Mouse (Mus musculus) hindbrain, embryonic 13.5 days (tissue): ENCODE data around the gene Klhl11. TPM values are rescaled to one million over a fixed set of nuclear protein-coding genes. Genes with fewer than 3 reads are reported as not detected.
A peak's percentile ranks its signal among the peaks of the same experiment; 100 is the strongest.

Source experiments
- ATAC-seq: fragments of 200-750 bp; cut with Nextera tagmentation; 2 replicates; pipeline ENCODE4 v1.8.0; 2017; ENCODE audit warnings: moderate TSS enrichment; ENCODE audit not compliant: low FRiP score
- H3K27ac ChIP-seq: fragments of 300-500 bp; sonication (generic); 2 replicates; pipeline ENCODE4 v1.5.1; 2015; ENCODE audit warnings: inconsistent platforms, mild to moderate bottlenecking, moderate library complexity
- H3K27me3 ChIP-seq: fragments of 300-500 bp; sonication (generic); 2 replicates; pipeline ENCODE4 v1.6.1; 2015; ENCODE audit warnings: mild to moderate bottlenecking, inconsistent platforms
- H3K36me3 ChIP-seq: fragments of 300-500 bp; sonication (generic); 2 replicates; pipeline ENCODE4 v1.6.1; 2015; ENCODE audit warnings: mild to moderate bottlenecking, inconsistent platforms
- H3K4me1 ChIP-seq: fragments of 300-500 bp; sonication (generic); replicated peaks from 2 replicates; pipeline ENCODE4 v1.6.1; 2015; ENCODE audit warnings: inconsistent platforms
- H3K4me2 ChIP-seq: fragments of 300-500 bp; sonication (generic); 2 replicates; pipeline ENCODE4 v1.6.1; 2015; ENCODE audit warnings: inconsistent platforms, mild to moderate bottlenecking, moderate library complexity
- H3K4me3 ChIP-seq: fragments of 300-500 bp; sonication (generic); 2 replicates; pipeline ENCODE4 v1.5.1; 2015; ENCODE audit warnings: mild to moderate bottlenecking, inconsistent platforms
- H3K9ac ChIP-seq: fragments of 300-500 bp; sonication (generic); 2 replicates; pipeline ENCODE4 v1.6.1; 2015; ENCODE audit warnings: mild to moderate bottlenecking, inconsistent platforms
- H3K9me3 ChIP-seq: fragments of 300-500 bp; sonication (generic); 2 replicates; pipeline ENCODE4 v1.6.1; 2016; ENCODE audit warnings: inconsistent platforms
- WGBS: fragments of 180-500 bp; shearing (Covaris S2); methylation state at CpG from one replicate; pipeline ENCODE4 v1.1.7; 2015; 5-methylcytosine and 5-hydroxymethylcytosine counted together
- polyA plus RNA-seq: library from polyadenylated mRNA; unstranded; fragments of >200 nt; fragmentation: Nextera tagmentation; extraction: Ambion mirVana; gene quantifications from 2 replicates; pipeline ENCODE4 v1.2.1, GENCODE M21; 2015

Gene Klhl11
- polyA plus RNA-seq, 1 experiment from 2014 or later: 12.2 TPM

DNA sequence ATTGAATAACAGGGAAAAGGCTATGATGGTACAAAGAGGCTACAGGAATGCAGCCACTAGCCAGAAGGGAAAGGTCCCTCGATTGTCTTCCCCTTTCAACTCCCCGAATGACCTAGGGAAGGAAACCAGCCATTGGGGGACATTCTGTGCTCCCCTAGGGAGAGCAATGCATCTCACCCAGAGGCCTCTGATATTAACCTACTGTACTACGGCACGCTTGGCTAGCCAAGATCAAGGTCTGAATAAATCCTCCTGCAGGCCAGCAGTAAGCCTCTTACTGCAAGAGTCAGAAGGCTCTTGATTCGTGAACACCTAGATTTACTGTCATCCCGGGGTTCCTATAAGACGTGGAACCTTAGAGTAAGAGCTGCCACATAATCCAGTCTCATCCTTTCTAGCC, 28.1 kb upstream of the Klhl11 start:
- no peaks in the 10 kb centered on the region for H3K4me1 ChIP-seq
- no peaks in the 10 kb centered on the region for H3K27me3 ChIP-seq
- H3K4me2 ChIP-seq: no peak overlapping the region
- peaks cover 100% of the 10 kb centered on the region for H3K36me3 ChIP-seq
- no peak overlapping the region for H3K27ac ChIP-seq
- WGBS: 92% methylated on average over 7 of the region's 7 CpGs
- H3K9me3 ChIP-seq: no peaks in the 10 kb centered on the region
- H3K9ac ChIP-seq: no peak overlapping the region
- H3K4me3 ChIP-seq: no peak overlapping the region
- ATAC-seq: no peak

- Histone ChIP-seq H3K9ac (no peak overlapping the region), H3K27ac (no peak overlapping the region), H3K4me1 (no peaks in the 10 kb centered on the region), H3K9me3 (no peaks in the 10 kb centered on the region), H3K36me3 (peaks cover 100% of the 10 kb centered on the region), H3K27me3 (no peaks in the 10 kb centered on the region), H3K4me3 (no peak overlapping the region), H3K4me2 (no peak overlapping the region)
- WGBS: 83% methylated on average over 3 of the region's 3 CpGs
- no peak for ATAC-seq
Measured at GRCm38 (mm10) chr11:100500241-100500640, 27.7 kb upstream of the Klhl11 start.

- Histone ChIP-seq H3K4me2 (no peak overlapping the region), H3K4me3 (no peak overlapping the region), H3K9me3 (no peaks in the 10 kb centered on the region), H3K4me1 (no peaks in the 10 kb centered on the region), H3K27ac (no peak overlapping the region), H3K27me3 (no peaks in the 10 kb centered on the region), H3K36me3 (peaks cover 96% of the 10 kb centered on the region), H3K9ac (no peak overlapping the region)
- WGBS: 91% methylated on average over 12 of the region's 12 CpGs
- ATAC-seq: no peak
Measured at GRCm38 (mm10) chr11:100493771-100494170, 21.2 kb upstream of the Klhl11 start.

- no peaks in the 10 kb centered on the region for H3K9me3 ChIP-seq
- no peaks in the 10 kb centered on the region for H3K27me3 ChIP-seq
- H3K9ac ChIP-seq: no peak overlapping the region
- H3K4me3 ChIP-seq: no peak overlapping the region
- peaks cover 95% of the 10 kb centered on the region for H3K36me3 ChIP-seq
- no peak for ATAC-seq
- H3K4me1 ChIP-seq: no peaks in the 10 kb centered on the region
- H3K4me2 ChIP-seq: no peak overlapping the region
- no peak overlapping the region for H3K27ac ChIP-seq
- WGBS: 93% methylated on average over 6 of the region's 6 CpGs
Measured at GRCm38 (mm10) chr11:100490951-100491350, 18.4 kb upstream of the Klhl11 start.

DNA sequence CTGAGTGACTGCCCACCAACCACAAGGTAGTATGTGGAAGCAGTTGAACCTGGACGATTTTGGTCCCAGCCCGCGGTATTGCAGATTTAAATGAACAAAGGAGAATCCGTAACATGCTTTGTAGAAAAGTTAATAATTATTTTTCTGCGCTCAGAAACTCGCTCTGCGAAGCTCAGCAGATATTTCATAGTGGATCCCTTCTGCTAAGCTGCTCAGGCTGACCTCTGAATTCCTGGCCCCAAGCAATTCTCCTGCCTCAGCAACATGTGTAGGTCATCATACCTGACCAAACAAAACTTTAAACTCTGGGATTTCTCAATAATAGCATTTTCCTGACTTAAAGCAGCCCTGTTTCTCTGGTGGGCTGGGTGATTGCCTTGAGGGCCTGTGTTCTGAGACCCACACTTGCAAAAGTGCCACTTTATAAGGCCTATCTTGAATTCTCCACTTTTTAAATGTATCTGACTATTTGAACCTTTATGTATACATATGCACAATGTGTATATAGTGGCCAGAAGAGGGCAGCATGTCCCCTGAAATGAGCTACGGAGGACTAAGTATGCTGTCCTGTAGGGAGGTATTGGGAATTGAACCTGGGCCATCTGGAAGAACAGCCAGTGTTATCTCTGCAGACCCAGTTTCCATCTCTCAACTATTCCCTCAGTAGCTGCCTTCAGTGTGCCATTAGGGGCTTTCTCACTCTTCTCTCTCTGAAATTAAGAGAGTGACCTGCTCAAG, 13.4 kb upstream of the Klhl11 start:
- peaks cover 99% of the 10 kb centered on the region for H3K36me3 ChIP-seq
- 92% methylated on average over 8 of the region's 8 CpGs for whole genome bisulfite sequencing
- no peaks in the 10 kb centered on the region for H3K9me3 ChIP-seq
- no peaks in the 10 kb centered on the region for H3K27me3 ChIP-seq
- no peak overlapping the region for H3K4me3 ChIP-seq
- no peaks in the 10 kb centered on the region for H3K4me1 ChIP-seq
- ATAC-seq: no peak
- H3K9ac ChIP-seq: no peak overlapping the region
- H3K4me2 ChIP-seq: no peak overlapping the region
- H3K27ac ChIP-seq: no peak overlapping the region

- Histone ChIP-seq H3K27ac (no peak overlapping the region), H3K4me2 (no peak overlapping the region), H3K36me3 (peaks cover 99% of the 10 kb centered on the region), H3K9me3 (no peaks in the 10 kb centered on the region), H3K9ac (no peak overlapping the region), H3K4me1 (no peaks in the 10 kb centered on the region), H3K4me3 (no peak overlapping the region), H3K27me3 (no peaks in the 10 kb centered on the region)
- no peak for ATAC-seq
- WGBS: 97% methylated on average over 3 of the region's 3 CpGs
Measured at GRCm38 (mm10) chr11:100484461-100484860, 11.9 kb upstream of the Klhl11 start.

DNA sequence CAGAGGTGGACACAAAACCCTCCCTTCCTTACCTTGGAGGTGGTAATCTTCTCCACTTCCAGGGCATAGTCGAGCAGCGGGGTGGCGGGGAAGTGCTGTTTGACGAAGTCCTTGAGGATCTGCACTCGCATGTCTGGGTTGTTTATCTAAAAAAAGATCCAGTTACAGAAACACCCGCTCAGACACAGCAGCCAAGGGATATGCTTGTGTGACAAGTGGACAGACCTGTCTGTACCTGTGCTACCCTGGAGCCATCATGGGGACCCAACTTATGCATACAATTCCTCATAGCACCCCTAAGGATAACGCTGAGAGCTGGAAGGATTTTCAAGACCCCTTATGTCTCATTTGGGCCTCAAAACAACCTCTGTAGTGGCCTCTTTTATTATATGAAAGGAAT, 6.6 kb upstream of the Klhl11 start:
- H3K4me2 ChIP-seq: no peak overlapping the region
- no peaks in the 10 kb centered on the region for H3K9me3 ChIP-seq
- no peaks in the 10 kb centered on the region for H3K4me1 ChIP-seq
- H3K36me3 ChIP-seq: peaks cover 83% of the 10 kb centered on the region
- no peak overlapping the region for H3K4me3 ChIP-seq
- H3K27me3 ChIP-seq: no peaks in the 10 kb centered on the region
- 90% methylated on average over 7 of the region's 7 CpGs for WGBS
- ATAC-seq: no peak
- no peak overlapping the region for H3K9ac ChIP-seq
- H3K27ac ChIP-seq: no peak overlapping the region

GRCm38 (mm10) chr11:100476281-100476680, 3.7 kb upstream of the Klhl11 start:
- Histone ChIP-seq H3K27ac (no peak overlapping the region), H3K9me3 (no peaks in the 10 kb centered on the region), H3K9ac (no peak overlapping the region), H3K4me3 (no peak overlapping the region), H3K4me2 (no peak overlapping the region), H3K36me3 (peaks cover 54% of the 10 kb centered on the region), H3K27me3 (no peaks in the 10 kb centered on the region), H3K4me1 (peaks cover 2% of the 10 kb centered on the region)
- WGBS: 94% methylated on average over 5 of the region's 5 CpGs
- no peak for ATAC-seq

DNA sequence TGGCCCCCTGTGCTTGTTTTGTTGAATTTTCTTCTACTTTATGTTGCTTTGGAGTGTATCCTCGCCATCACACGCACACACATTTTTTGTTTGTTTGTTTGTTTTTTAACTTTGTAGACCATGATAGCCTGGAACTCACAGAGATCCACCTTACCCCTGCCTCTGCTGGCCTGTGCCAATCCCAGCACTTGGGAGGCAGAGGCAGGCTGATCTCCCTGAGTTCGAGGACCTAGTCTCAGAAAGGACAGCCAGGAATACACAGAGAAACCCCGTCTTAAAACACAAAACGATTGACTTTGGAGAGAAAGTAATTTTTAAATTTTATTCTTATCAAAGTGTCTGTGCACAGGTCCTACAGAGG, 374 bp upstream of the Klhl11 start:
- Histone ChIP-seq H3K4me2 (no peak overlapping the region), H3K9me3 (no peaks in the 10 kb centered on the region), H3K9ac (no peak overlapping the region; the same call in 1 of the 2 replicates), H3K4me3 (peak overlapping the region; percentile 83; the same call in 1 of the 2 replicates), H3K27ac (no peak overlapping the region), H3K27me3 (no peaks in the 10 kb centered on the region), H3K36me3 (peaks cover 21% of the 10 kb centered on the region), H3K4me1 (peaks cover 28% of the 10 kb centered on the region)
- 30% methylated on average over 5 of the region's 5 CpGs for WGBS
- no peak for ATAC-seq

DNA sequence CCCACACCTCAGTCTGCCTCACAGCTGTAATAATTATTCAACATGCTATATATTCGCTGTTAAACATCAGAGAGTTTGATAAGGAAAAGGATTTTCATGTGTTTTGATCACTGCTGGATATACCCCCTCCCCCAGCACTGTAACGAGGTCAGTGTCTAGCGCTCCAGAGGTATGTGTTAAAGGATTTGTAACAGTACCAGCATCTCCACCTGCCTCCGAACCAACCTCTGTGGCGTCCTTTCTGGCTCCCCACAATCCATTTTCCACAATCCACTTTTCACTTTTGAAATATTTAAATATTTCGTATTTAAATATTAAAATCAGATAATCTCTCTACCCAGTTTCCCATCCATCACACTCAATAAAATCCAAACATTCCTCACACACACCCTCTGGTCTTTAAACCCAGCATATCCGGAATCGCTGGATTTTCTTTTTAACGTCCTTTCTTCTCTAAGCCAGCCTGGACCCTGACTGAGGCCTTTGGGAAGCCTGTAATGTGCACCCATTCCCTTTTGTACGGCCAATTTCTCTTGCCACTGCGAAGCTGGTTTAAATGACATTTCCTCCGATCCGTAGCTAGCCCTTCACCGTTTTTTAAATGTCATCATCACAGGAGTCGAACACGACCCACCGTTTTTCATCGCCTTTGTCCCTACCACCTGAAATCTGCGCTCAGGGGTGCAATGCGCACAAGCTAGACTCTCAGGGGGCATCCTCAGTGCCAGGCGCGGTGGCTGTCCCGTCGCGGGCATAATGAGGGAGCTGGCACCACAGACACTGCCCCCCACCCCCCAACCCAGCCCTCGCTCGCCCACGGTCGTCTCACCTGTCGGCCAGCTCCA, 967 bp downstream of the Klhl11 start:
- WGBS: 3% methylated on average over 30 of the region's 30 CpGs

GRCm38 (mm10) chr11:100465833-100466232, 6.7 kb downstream of the Klhl11 start:
- H3K4me2 ChIP-seq: no peak overlapping the region
- no peak overlapping the region for H3K27ac ChIP-seq
- no peaks in the 10 kb centered on the region for H3K27me3 ChIP-seq
- H3K36me3 ChIP-seq: peaks cover 23% of the 10 kb centered on the region
- H3K9me3 ChIP-seq: no peaks in the 10 kb centered on the region
- no peak for ATAC-seq
- WGBS: 82% methylated on average over 1 of the region's 1 CpGs
- no peak overlapping the region for H3K9ac ChIP-seq
- peaks cover 30% of the 10 kb centered on the region for H3K4me1 ChIP-seq
- no peak overlapping the region for H3K4me3 ChIP-seq

More for the DNA sequence above, 967 bp downstream of the Klhl11 start:
- Histone ChIP-seq H3K4me2 (peak overlapping the region; percentile 82), H3K27me3 (no peaks in the 10 kb centered on the region), H3K9me3 (no peaks in the 10 kb centered on the region), H3K4me1 (peaks cover 33% of the 10 kb centered on the region), H3K36me3 (peaks cover 11% of the 10 kb centered on the region), H3K4me3 (peak overlapping the region; percentile 83), H3K27ac (peak overlapping the region; percentile 93), H3K9ac (peak overlapping the region; percentile 92)
- peak; percentile 28; the same call in 1 of the 2 replicates for ATAC-seq

DNA sequence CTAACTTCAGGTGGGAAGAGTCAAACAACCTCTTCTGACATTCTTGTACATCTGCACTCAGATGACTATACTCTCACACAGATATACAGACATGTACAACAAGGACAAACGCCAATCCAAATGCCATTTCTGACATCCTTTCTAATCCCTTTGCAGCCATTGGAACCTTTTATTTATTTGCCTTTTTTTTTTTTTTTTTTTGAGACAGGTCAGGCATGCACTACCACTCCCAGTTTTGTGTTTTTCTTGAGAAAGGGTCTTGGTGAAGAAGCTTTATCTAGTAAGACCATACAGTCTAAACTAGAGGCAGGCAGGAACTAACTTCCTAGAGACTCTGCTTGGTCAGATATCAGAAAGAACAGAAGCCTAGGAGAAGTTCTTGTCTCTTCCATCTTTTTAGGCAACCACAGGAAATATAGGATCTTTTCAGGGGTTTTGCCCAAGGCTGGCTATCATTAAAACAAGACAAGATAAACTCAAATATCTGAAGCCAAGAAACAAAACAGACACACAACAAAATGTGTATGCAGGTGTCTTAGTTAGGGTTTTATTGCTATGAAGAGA, 7.2 kb downstream of the Klhl11 start:
- Histone ChIP-seq H3K4me3 (no peak overlapping the region), H3K36me3 (peaks cover 27% of the 10 kb centered on the region), H3K27ac (no peak overlapping the region), H3K9me3 (no peaks in the 10 kb centered on the region), H3K27me3 (no peaks in the 10 kb centered on the region), H3K9ac (no peak overlapping the region), H3K4me1 (peaks cover 25% of the 10 kb centered on the region), H3K4me2 (no peak overlapping the region)
- WGBS: 95% methylated on average over 1 of the region's 1 CpGs
- no peak for ATAC-seq
